31 mouse cellular contexts compared by ENCODE assay signal in genomic region chr9:74556116-74556515, GRCm38 (mm10).
DNase-seq lines count a peak whose midpoint lies in the region; ATAC-seq and TF ChIP-seq lines count a peak whose summit lies in the region.
"Had no signal": no experiment of that assay in that cellular context is flagged by ENCODE, and none has a peak within 500 bp of the region (broad histone marks: within the 10 kb centered on the region; RNA-seq: fewer than 3 reads in every experiment).

No protein-coding gene starts in this region.

- H3K4me1 ChIP-seq in hindbrain, postnatal 0 days (ENCODE audit: insufficient read depth, low read length): no peaks in the 10 kb centered on the region
- H3K4me1 ChIP-seq in hindbrain, embryonic 11.5 days (replicated peaks; ENCODE audit: control insufficient read depth, insufficient read depth, low read length): no peaks in the 10 kb centered on the region
- no peaks in the 10 kb centered on the region for H3K4me1 ChIP-seq in midbrain, embryonic 14.5 days (ENCODE audit: control insufficient read depth, insufficient read depth, low read length)
- H3K4me1 ChIP-seq in midbrain, embryonic 13.5 days (replicated peaks): peaks cover 5% of the 10 kb centered on the region; the same call in 1 of the 2 replicates
- H3K4me1 ChIP-seq in CH12.LX (ENCODE audit: control insufficient read depth in 1 of 2, insufficient read depth in 2 of 2): peaks cover 0 to 4% of the 10 kb centered on the region in 2 experiments; a peak in 2 of 4 replicates
- H3K4me1 ChIP-seq: embryonic facial prominence, embryonic 15.5 days; hindbrain, embryonic 10.5 days; intestine, embryonic 15.5 days; liver, embryonic 15.5 days; megakaryocyte, embryonic 14.5 days; midbrain, embryonic 12.5 days; neural tube, embryonic 12.5 days; stomach, embryonic 15.5 days had no signal

- TF ChIP-seq POLR2A in CH12.LX (IDR thresholded peaks at IDR 0.05; ENCODE audit: low read depth, low read length): no peak

- H3K27ac ChIP-seq in hindbrain, postnatal 0 days: no peak overlapping the region
- no peak overlapping the region for H3K27ac ChIP-seq in hindbrain, embryonic 11.5 days (ENCODE audit: low read depth, low read length)
- H3K27ac ChIP-seq in midbrain, embryonic 14.5 days (replicated peaks; ENCODE audit: low read depth, low read length): no peak overlapping the region
- no peak overlapping the region for H3K27ac ChIP-seq in midbrain, embryonic 13.5 days
- no peak overlapping the region for H3K27ac ChIP-seq in CH12.LX (ENCODE audit: insufficient read depth, low read depth)
- H3K27ac ChIP-seq: embryonic facial prominence, embryonic 15.5 days; forebrain, embryonic 13.5 days; gastrocnemius, adult 2 months; hindbrain, embryonic 10.5 days; intestine, embryonic 15.5 days; kidney, postnatal 0 days; liver, embryonic 15.5 days; midbrain, embryonic 12.5 days; neural tube, embryonic 12.5 days; stomach, embryonic 15.5 days had no signal

- H3K79me2 ChIP-seq in CH12.LX (replicated peaks; ENCODE audit: control insufficient read depth, extremely low read depth, insufficient read depth, poor library complexity, severe bottlenecking): no peaks in the 10 kb centered on the region

- ATAC-seq in hindbrain, postnatal 0 days: no peak
- no peak for ATAC-seq in hindbrain, embryonic 11.5 days (ENCODE audit: low FRiP score)
- ATAC-seq in midbrain, embryonic 14.5 days (ENCODE audit: low FRiP score, low TSS enrichment): no peak
- ATAC-seq in midbrain, embryonic 13.5 days: no peak
- ATAC-seq: CD4-positive, CD25-positive, alpha-beta regulatory T cell, adult 4 months; forebrain, embryonic 13.5 days; hindbrain, embryonic 16.5 days; intestine, embryonic 15.5 days had no signal

- TF ChIP-seq EP300 in CH12.LX (IDR thresholded peaks at IDR 0.05; ENCODE audit: low read length): no peak

- dilution Hi-C loops in CH12.LX (cut with MboI; ENCODE audit: extremely low pct_ligation_motif_present, extremely low pct_unique_long_range_greater_than_20kb, low sequenced_read_pairs): no loop called here

- H3K36me3 ChIP-seq in hindbrain, postnatal 0 days (ENCODE audit: insufficient read depth, low read length): no peaks in the 10 kb centered on the region
- H3K36me3 ChIP-seq in hindbrain, embryonic 11.5 days (ENCODE audit: control insufficient read depth, insufficient read depth, low read length): no peaks in the 10 kb centered on the region
- H3K36me3 ChIP-seq in midbrain, embryonic 14.5 days (ENCODE audit: control insufficient read depth, insufficient read depth, low read length): no peaks in the 10 kb centered on the region
- H3K36me3 ChIP-seq in midbrain, embryonic 13.5 days: no peaks in the 10 kb centered on the region
- H3K36me3 ChIP-seq in CH12.LX (replicated peaks in 1 of 2; ENCODE audit: control insufficient read depth in 1 of 2, insufficient read depth in 1 of 2, low read length in 1 of 2): no peaks in the 10 kb centered on the region
- H3K36me3 ChIP-seq: embryonic facial prominence, embryonic 15.5 days; hindbrain, embryonic 10.5 days; intestine, embryonic 15.5 days; liver, embryonic 15.5 days; midbrain, embryonic 12.5 days; neural tube, embryonic 12.5 days; stomach, embryonic 15.5 days had no signal

- no peaks in the 10 kb centered on the region for H3K27me3 ChIP-seq in hindbrain, postnatal 0 days (ENCODE audit: insufficient read depth, low read length)
- H3K27me3 ChIP-seq in hindbrain, embryonic 11.5 days (ENCODE audit: control insufficient read depth, insufficient read depth, low read length): no peaks in the 10 kb centered on the region
- H3K27me3 ChIP-seq in midbrain, embryonic 14.5 days (ENCODE audit: control insufficient read depth, insufficient read depth, low read length): no peaks in the 10 kb centered on the region
- H3K27me3 ChIP-seq in midbrain, embryonic 13.5 days: 0 out of 2 replicates have a peak, but pooled peaks cover 2% of the 10 kb centered on the region
- H3K27me3 ChIP-seq in CH12.LX (replicated peaks): peaks cover 26% of the 10 kb centered on the region
- H3K27me3 ChIP-seq: embryonic facial prominence, embryonic 15.5 days; forebrain, embryonic 13.5 days; intestine, embryonic 15.5 days; liver, embryonic 15.5 days; megakaryocyte, embryonic 14.5 days; midbrain, embryonic 12.5 days; neural tube, embryonic 12.5 days; stomach, embryonic 15.5 days had no signal

- no peak overlapping the region for H3K4me2 ChIP-seq in hindbrain, postnatal 0 days (ENCODE audit: low read depth, low read length)
- H3K4me2 ChIP-seq in hindbrain, embryonic 11.5 days (replicated peaks; ENCODE audit: low read depth, low read length): no peak overlapping the region
- no peak overlapping the region for H3K4me2 ChIP-seq in midbrain, embryonic 14.5 days (ENCODE audit: low read length)
- H3K4me2 ChIP-seq in midbrain, embryonic 13.5 days (replicated peaks): no peak overlapping the region
- peak overlapping the region; percentile 40; the same call in 1 of the 2 replicates for H3K4me2 ChIP-seq in CH12.LX (ENCODE audit: insufficient read depth, low read depth, poor library complexity, severe bottlenecking)
- H3K4me2 ChIP-seq: embryonic facial prominence, embryonic 15.5 days; forebrain, embryonic 13.5 days; intestine, embryonic 15.5 days; liver, embryonic 15.5 days; midbrain, embryonic 12.5 days; neural tube, embryonic 12.5 days; stomach, embryonic 15.5 days had no signal

- DNase-seq in hindbrain, postnatal 0 days (ENCODE audit: low spot score): peak; percentile 35
- DNase-seq in hindbrain, embryonic 11.5 days (ENCODE audit: low spot score): no peak
- DNase-seq in midbrain, embryonic 14.5 days: peak; percentile 66
- DNase-seq in CH12.LX (ENCODE audit: extremely low read depth): no peak
- peak; percentile 2 for DNase-seq in NIH3T3 (ENCODE audit: low read depth)
- no peak for DNase-seq in natural killer cell, adult 2 months (ENCODE audit: low spot score in 2 of 2)
- DNase-seq: adrenal gland, postnatal 10 days; cerebellum, adult 18-20 months; gastrocnemius, adult 2 months; gastrocnemius, postnatal 36 days; kidney, adult 2 months; layer of hippocampus, postnatal 36 days; left cerebral cortex, postnatal 4 days; liver; lung, postnatal 36 days; right cerebral cortex, postnatal 25 days; thymus, adult 18-20 months; thymus, postnatal 25 days had no signal

- TF ChIP-seq RAD21 in CH12.LX (IDR thresholded peaks at IDR 0.05; ENCODE audit: low read depth, low read length): no peak

- no peaks in the 10 kb centered on the region for H3K9me3 ChIP-seq in hindbrain, postnatal 0 days (ENCODE audit: low read length)
- no peaks in the 10 kb centered on the region for H3K9me3 ChIP-seq in hindbrain, embryonic 11.5 days (ENCODE audit: control insufficient read depth, low read length)
- no peaks in the 10 kb centered on the region for H3K9me3 ChIP-seq in midbrain, embryonic 14.5 days (ENCODE audit: control insufficient read depth, low read length)
- no peaks in the 10 kb centered on the region for H3K9me3 ChIP-seq in midbrain, embryonic 13.5 days
- no peaks in the 10 kb centered on the region for H3K9me3 ChIP-seq in CH12.LX (replicated peaks; ENCODE audit: low read length)
- H3K9me3 ChIP-seq: embryonic facial prominence, embryonic 15.5 days; forebrain, embryonic 13.5 days; hindbrain, embryonic 10.5 days; intestine, embryonic 15.5 days; liver, embryonic 15.5 days; midbrain, embryonic 12.5 days; neural tube, embryonic 12.5 days; stomach, embryonic 15.5 days had no signal

- no peak overlapping the region for H3K9ac ChIP-seq in hindbrain, postnatal 0 days (replicated peaks; ENCODE audit: low read length)
- H3K9ac ChIP-seq in hindbrain, embryonic 11.5 days (ENCODE audit: low read depth, low read length): no peak overlapping the region
- no peak overlapping the region for H3K9ac ChIP-seq in midbrain, embryonic 14.5 days (replicated peaks; ENCODE audit: low read length)
- no peak overlapping the region for H3K9ac ChIP-seq in midbrain, embryonic 13.5 days (replicated peaks)
- no peak overlapping the region for H3K9ac ChIP-seq in CH12.LX (ENCODE audit: insufficient read depth, low read depth)
- H3K9ac ChIP-seq: embryonic facial prominence, embryonic 15.5 days; forebrain, embryonic 13.5 days; intestine, embryonic 15.5 days; liver, embryonic 15.5 days; midbrain, embryonic 12.5 days; neural tube, embryonic 12.5 days; stomach, embryonic 15.5 days had no signal

- 65% methylated on average over 5 of the region's 5 CpGs for WGBS in hindbrain, postnatal 0 days
- 85% methylated on average over 5 of the region's 5 CpGs for WGBS in hindbrain, embryonic 11.5 days
- WGBS in midbrain, embryonic 14.5 days: 37% methylated on average over 5 of the region's 5 CpGs
- WGBS in midbrain, embryonic 13.5 days: 52% methylated on average over 5 of the region's 5 CpGs

- H3K4me3 ChIP-seq in hindbrain, postnatal 0 days (ENCODE audit: low read length): no peak overlapping the region
- no peak overlapping the region for H3K4me3 ChIP-seq in hindbrain, embryonic 11.5 days (ENCODE audit: low read depth, low read length)
- H3K4me3 ChIP-seq in midbrain, embryonic 14.5 days (replicated peaks; ENCODE audit: low read depth, low read length): no peak overlapping the region
- H3K4me3 ChIP-seq in midbrain, embryonic 13.5 days (replicated peaks): no peak overlapping the region
- H3K4me3 ChIP-seq in CH12.LX (replicated peaks in 1 of 3; ENCODE audit: low read depth in 2 of 3, low read length in 2 of 3, poor library complexity in 1 of 3): no peak overlapping the region
- H3K4me3 ChIP-seq: embryonic facial prominence, embryonic 15.5 days; forebrain, embryonic 13.5 days; gastrocnemius, adult 2 months; hindbrain, embryonic 10.5 days; intestine, embryonic 15.5 days; liver, embryonic 15.5 days; megakaryocyte, embryonic 14.5 days; midbrain, embryonic 12.5 days; neural tube, embryonic 12.5 days; stomach, embryonic 15.5 days had no signal

- no peak for TF ChIP-seq CTCF in hindbrain, postnatal 0 days (IDR thresholded peaks at IDR 0.05; ENCODE audit: low read depth)
- TF ChIP-seq CTCF in CH12.LX (conservative IDR thresholded peaks at IDR 0.05 in 1 of 2, IDR thresholded peaks at IDR 0.05 in 1 of 2; ENCODE audit: low read depth in 2 of 2, low read length in 2 of 2): no peak

- in situ Hi-C loops in CH12.LX (cut with MboI; ENCODE audit: low pct_ligation_motif_present, low pct_unique_long_range_greater_than_20kb, low sequenced_read_pairs): no loop called here

TF ChIP-seq in CH12.LX, 34 proteins besides CTCF, POLR2A, EP300 and RAD21:
- TF ChIP-seq USF1 (IDR thresholded peaks at IDR 0.05; ENCODE audit: low read depth, low read length): no peak

Comparison
In these comparisons a context has a peak if more than half of its experiments do, and no peak if none do; other contexts are left out.
1. DNase-seq: peak in hindbrain, postnatal 0 days (single experiment), midbrain, embryonic 14.5 days (single experiment) and NIH3T3 (single experiment); none in hindbrain, embryonic 11.5 days (single experiment), CH12.LX (single experiment) and natural killer cell, adult 2 months (0 of 2).